Mouse (Mus musculus): Measurements from ENCODE around the gene Stpg3. TPM values are rescaled to one million over a fixed set of nuclear protein-coding genes. Genes with fewer than 3 reads are reported as not detected.

Stpg3 gene
- total and polyA plus RNA-seq, 3 experiments, result 0.07 TPM; not detected in 2

DNA sequence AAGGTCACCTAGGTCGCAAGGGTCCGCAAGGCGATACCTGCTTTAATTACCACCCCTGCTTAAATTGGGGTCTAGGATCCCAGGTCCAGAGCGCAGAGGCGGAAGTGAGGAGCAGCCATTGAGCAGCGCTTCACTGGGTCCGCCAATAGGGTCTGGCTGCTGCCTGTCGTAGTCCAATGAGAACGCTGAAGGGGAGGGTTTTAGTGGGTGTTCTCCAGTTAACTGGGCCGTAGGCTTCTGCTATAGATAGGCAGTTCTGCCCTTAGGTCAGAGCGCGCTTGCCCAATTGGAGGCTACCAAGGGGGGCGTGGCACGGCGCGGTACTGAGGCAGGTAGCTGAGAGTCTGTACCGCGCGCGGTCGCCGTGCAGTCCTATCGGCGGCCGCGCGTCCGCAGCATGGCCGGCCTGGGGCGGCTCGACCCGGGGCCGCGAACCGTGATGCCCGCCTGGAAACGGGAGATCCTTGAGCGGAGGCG, 47.9 kb upstream of the Stpg3 start, which contains the start of gene Tprn:
Gene Tprn (plus strand): TSS at position 328 of the 477 bp plus-strand sequence.
- peak; percentile 99 for DNase-seq (ENCODE audit: low read depth, low spot score)
- Histone ChIP-seq H3K9ac (ENCODE audit: control insufficient read depth, low read depth, low read length, poor library complexity, severe bottlenecking) (peak within 1 kb of the TSS; percentile 93), H3K27me3 (ENCODE audit: control insufficient read depth in 1 of 2, insufficient read depth in 2 of 2, low read length in 2 of 2) (no peaks in the 10 kb centered on the region), H3K4me3 (ENCODE audit: control insufficient read depth in 1 of 2, insufficient read depth in 1 of 2, low read depth in 2 of 2, low read length in 2 of 2) (peak within 1 kb of the TSS; percentile 90 to 95), H3K27ac (ENCODE audit: control insufficient read depth, low read depth, low read length) (peak within 1 kb of the TSS; percentile 70), H3K79me2 (ENCODE audit: control insufficient read depth, insufficient read depth, low read length, poor library complexity) (peaks cover 48% of the 10 kb centered on the region), H3K9me3 (replicated peaks; ENCODE audit: insufficient read depth, low read length) (no peaks in the 10 kb centered on the region), H3K36me3 (ENCODE audit: control insufficient read depth in 1 of 2, insufficient read depth in 2 of 2, low read length in 2 of 2) (peaks cover 0 to 25% of the 10 kb centered on the region in 2 experiments; a peak in 2 of 4 replicates), H3K4me1 (ENCODE audit: control insufficient read depth in 1 of 2, insufficient read depth in 2 of 2, low read length in 2 of 2) (peaks cover 8 to 36% of the 10 kb centered on the region in 2 experiments; a peak in 3 of 4 replicates)
- TF ChIP-seq USF2 (IDR thresholded peaks at IDR 0.05; ENCODE audit: borderline replicate concordance in 1 of 2, insufficient read depth in 1 of 2, low read depth in 1 of 2, low read length in 2 of 2) (no peak), UBTF (IDR thresholded peaks at IDR 0.05; ENCODE audit: borderline replicate concordance, insufficient read depth, low read depth, low read length) (no peak), MYB (IDR thresholded peaks at IDR 0.05; ENCODE audit: low read depth, low read length) (no peak), USF1 (IDR thresholded peaks at IDR 0.05; ENCODE audit: low read depth, low read length) (no peak), POLR2AphosphoS2 (IDR thresholded peaks at IDR 0.05; ENCODE audit: low read length) (peak; percentile 55), CTCF (IDR thresholded peaks at IDR 0.05 in 2 of 3, conservative IDR thresholded peaks at IDR 0.05 in 1 of 3; ENCODE audit: control insufficient read depth in 1 of 3, insufficient read depth in 1 of 3, low read depth in 2 of 3, low read length in 3 of 3, poor library complexity in 1 of 3, severe bottlenecking in 1 of 3) (no peak), RAD21 (IDR thresholded peaks at IDR 0.05; ENCODE audit: low read depth, low read length) (no peak), TAL1 (IDR thresholded peaks at IDR 0.05; ENCODE audit: low read length) (no peak), RCOR1 (IDR thresholded peaks at IDR 0.05; ENCODE audit: low read depth, low read length) (no peak), MXI1 (IDR thresholded peaks at IDR 0.05; ENCODE audit: low read depth, low read length) (peak; percentile 76), ZC3H11A (IDR thresholded peaks at IDR 0.05; ENCODE audit: low read depth, low read length) (no peak), MEF2A (IDR thresholded peaks at IDR 0.05; ENCODE audit: extremely low read depth, insufficient replicate concordance, low read depth, low read length, poor library complexity, severe bottlenecking) (0 out of 2 replicates have a peak, but pooled peaks have one; percentile 16), MAX (IDR thresholded peaks at IDR 0.05; ENCODE audit: low read length) (peak; percentile 66), CHD1 (IDR thresholded peaks at IDR 0.05; ENCODE audit: low read depth, low read length) (no peak), BHLHE40 (IDR thresholded peaks at IDR 0.05; ENCODE audit: borderline replicate concordance, low read depth, low read length) (no peak), E2F4 (IDR thresholded peaks at IDR 0.05; ENCODE audit: borderline replicate concordance, low read depth, low read length) (no peak), ZKSCAN1 (IDR thresholded peaks at IDR 0.05; ENCODE audit: low read depth, low read length) (no peak), SMC3 (IDR thresholded peaks at IDR 0.05; ENCODE audit: low read depth, low read length) (no peak), NRF1 (IDR thresholded peaks at IDR 0.05; ENCODE audit: insufficient read depth, low read depth, low read length, poor library complexity, severe bottlenecking) (peak; percentile 70), POLR2A (IDR thresholded peaks at IDR 0.05; ENCODE audit: control insufficient read depth in 1 of 2, insufficient read depth in 1 of 2, low read depth in 1 of 2, low read length in 2 of 2, poor library complexity in 1 of 2) (peak; percentile 90 to 93), EP300 (IDR thresholded peaks at IDR 0.05; ENCODE audit: low read depth in 1 of 2, low read length in 2 of 2) (no peak), NELFE (IDR thresholded peaks at IDR 0.05; ENCODE audit: low read depth, low read length) (peak; percentile 92), POLR2AphosphoS5 (IDR thresholded peaks at IDR 0.05; ENCODE audit: borderline replicate concordance, low read depth, low read length) (no peak), KAT2A (conservative IDR thresholded peaks at IDR 0.05; ENCODE audit: low read depth, low read length) (peak; percentile 66), JUND (IDR thresholded peaks at IDR 0.05; ENCODE audit: low read depth, low read length) (no peak), MYC (IDR thresholded peaks at IDR 0.05; ENCODE audit: low read depth, low read length) (0 out of 2 replicates have a peak, but pooled peaks have one; percentile 51), GABPA (IDR thresholded peaks at IDR 0.05; ENCODE audit: low read depth, low read length) (no peak), ZMIZ1 (IDR thresholded peaks at IDR 0.05; ENCODE audit: low read depth, low read length) (peak; percentile 88), SIN3A (IDR thresholded peaks at IDR 0.05; ENCODE audit: low read length) (peak; percentile 84), MAZ (IDR thresholded peaks at IDR 0.05; ENCODE audit: low read depth, low read length) (no peak), GATA1 (IDR thresholded peaks at IDR 0.05; ENCODE audit: low read depth, low read length) (peak; percentile 50; the same call in 1 of the 2 replicates), ETS1 (IDR thresholded peaks at IDR 0.05; ENCODE audit: low read depth, low read length) (no peak), TBP (IDR thresholded peaks at IDR 0.05; ENCODE audit: low read depth, low read length) (peak; percentile 64; the same call in 1 of the 2 replicates), HCFC1 (IDR thresholded peaks at IDR 0.05; ENCODE audit: low read depth, low read length) (peak; percentile 86), ELF1 (IDR thresholded peaks at IDR 0.05; ENCODE audit: low read depth, low read length) (peak; percentile 98), TCF12 (IDR thresholded peaks at IDR 0.05; ENCODE audit: low read depth, low read length) (no peak), CHD2 (IDR thresholded peaks at IDR 0.05; ENCODE audit: low read length) (peak; percentile 88)
